Mouse (Mus musculus): Measurements from ENCODE around the gene Pla2g16. TPM values are rescaled to one million over a fixed set of nuclear protein-coding genes. Genes with fewer than 3 reads are reported as not detected.
A peak's percentile ranks its signal among the peaks of the same experiment; 100 is the strongest.

Gene Pla2g16
- polyA plus RNA-seq, 1 experiment from 2014 or later = 19.1 TPM

GRCm38 (mm10) chr19:7551550-7552300 is 5.5 kb upstream of the Pla2g16 start:
- no peak overlapping the region for H3K27ac ChIP-seq (ENCODE audit: low read length)
- H3K9me3 ChIP-seq (ENCODE audit: low read length) = no peaks in the 10 kb centered on the region
- no peaks in the 10 kb centered on the region for H3K27me3 ChIP-seq (replicated peaks; ENCODE audit: insufficient read depth, low read length)
- WGBS = 31% methylated on average over 4 of the region's 4 CpGs
- H3K4me2 ChIP-seq (replicated peaks; ENCODE audit: low read depth, low read length) = no peak overlapping the region
- ATAC-seq (peak; percentile 75), DNase-seq (ENCODE audit: low spot score) (peak; percentile 58)
- no peak for TF ChIP-seq EP300 (IDR thresholded peaks at IDR 0.05)
- H3K36me3 ChIP-seq (ENCODE audit: insufficient read depth, low read length) = no peaks in the 10 kb centered on the region
- no peak overlapping the region for H3K4me3 ChIP-seq (ENCODE audit: low read depth, low read length)
- H3K9ac ChIP-seq (replicated peaks; ENCODE audit: low read depth) = no peak overlapping the region
- peaks cover 4% of the 10 kb centered on the region; the same call in 1 of the 2 replicates for H3K4me1 ChIP-seq (ENCODE audit: insufficient read depth, low read depth, low read length)

GRCm38 (mm10) chr19:7552301-7552673 is 5.0 kb upstream of the Pla2g16 start:
- Histone ChIP-seq H3K4me3 (ENCODE audit: low read depth, low read length) (no peak overlapping the region), H3K4me1 (ENCODE audit: insufficient read depth, low read depth, low read length) (peaks cover 4% of the 10 kb centered on the region; the same call in 1 of the 2 replicates), H3K9me3 (ENCODE audit: low read length) (no peaks in the 10 kb centered on the region), H3K36me3 (ENCODE audit: insufficient read depth, low read length) (no peaks in the 10 kb centered on the region), H3K27ac (ENCODE audit: low read length) (no peak overlapping the region), H3K4me2 (replicated peaks; ENCODE audit: low read depth, low read length) (no peak overlapping the region), H3K9ac (replicated peaks; ENCODE audit: low read depth) (no peak overlapping the region), H3K27me3 (replicated peaks; ENCODE audit: insufficient read depth, low read length) (no peaks in the 10 kb centered on the region)
- peak; percentile 60 for ATAC-seq
- 31% methylated on average over 2 of the region's 2 CpGs for WGBS
- no peak for DNase-seq (ENCODE audit: low spot score)
- TF ChIP-seq CTCF (IDR thresholded peaks at IDR 0.05) (no peak), EP300 (IDR thresholded peaks at IDR 0.05) (no peak)

DNA sequence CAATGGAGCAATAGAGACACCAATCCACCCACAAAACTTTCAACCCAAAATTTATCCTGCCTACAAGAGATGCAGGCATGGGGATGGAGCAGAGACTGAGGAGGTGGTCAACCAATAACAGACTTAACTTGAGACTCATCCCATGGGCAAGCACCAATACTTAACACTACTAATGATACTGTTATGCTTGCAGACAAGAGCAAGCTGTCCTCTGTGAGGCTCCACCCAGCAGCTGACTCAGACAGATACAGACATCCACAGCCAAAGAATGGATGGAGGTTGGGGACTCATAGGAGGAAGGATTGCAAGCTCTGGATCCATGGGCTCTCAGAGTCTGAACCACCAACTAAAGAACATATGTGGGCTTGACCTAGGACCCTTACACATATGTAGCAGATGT is 3.8 kb upstream of the Pla2g16 start:
- Histone ChIP-seq H3K4me2 (replicated peaks; ENCODE audit: low read depth, low read length) (no peak overlapping the region), H3K9me3 (ENCODE audit: low read length) (no peaks in the 10 kb centered on the region), H3K36me3 (ENCODE audit: insufficient read depth, low read length) (no peaks in the 10 kb centered on the region), H3K4me1 (ENCODE audit: insufficient read depth, low read depth, low read length) (peaks cover 4% of the 10 kb centered on the region; the same call in 1 of the 2 replicates), H3K27me3 (replicated peaks; ENCODE audit: insufficient read depth, low read length) (no peaks in the 10 kb centered on the region), H3K27ac (ENCODE audit: low read length) (no peak overlapping the region), H3K4me3 (ENCODE audit: low read depth, low read length) (no peak overlapping the region), H3K9ac (replicated peaks; ENCODE audit: low read depth) (no peak overlapping the region)
- TF ChIP-seq EP300 (IDR thresholded peaks at IDR 0.05) = no peak
- TF ChIP-seq CTCF (IDR thresholded peaks at IDR 0.05) = no peak
- DNase-seq (ENCODE audit: low spot score) (no peak), ATAC-seq (no peak)

DNA sequence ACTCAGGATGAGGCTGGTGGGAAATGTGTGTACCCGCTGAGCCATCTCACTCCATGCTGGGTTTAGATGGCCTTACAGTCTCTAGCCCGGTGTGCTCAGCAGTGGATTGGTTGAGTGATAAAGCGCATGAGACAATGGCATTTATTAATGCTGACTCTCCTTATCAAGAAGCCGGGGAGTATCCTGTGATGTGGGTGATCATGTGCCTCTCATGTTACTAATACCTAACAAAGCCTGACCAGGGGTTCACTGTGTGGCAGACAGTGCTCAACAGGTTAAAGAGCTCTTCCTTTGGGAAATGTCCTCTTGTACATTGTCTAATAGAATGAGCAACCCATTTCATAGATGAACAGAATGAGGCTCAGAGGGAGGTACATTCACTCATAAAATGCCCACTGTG is 2.4 kb upstream of the Pla2g16 start:
- 62% methylated on average over 4 of the region's 4 CpGs for WGBS
- Histone ChIP-seq H3K9ac (replicated peaks; ENCODE audit: low read depth) (no peak overlapping the region), H3K27me3 (replicated peaks; ENCODE audit: insufficient read depth, low read length) (no peaks in the 10 kb centered on the region), H3K4me3 (ENCODE audit: low read depth, low read length) (no peak overlapping the region), H3K4me2 (replicated peaks; ENCODE audit: low read depth, low read length) (no peak overlapping the region), H3K4me1 (ENCODE audit: insufficient read depth, low read depth, low read length) (peaks cover 4% of the 10 kb centered on the region; the same call in 1 of the 2 replicates), H3K9me3 (ENCODE audit: low read length) (no peaks in the 10 kb centered on the region), H3K27ac (ENCODE audit: low read length) (no peak overlapping the region), H3K36me3 (ENCODE audit: insufficient read depth, low read length) (no peaks in the 10 kb centered on the region)
- ATAC-seq (no peak), DNase-seq (ENCODE audit: low spot score) (no peak)
- TF ChIP-seq EP300 (IDR thresholded peaks at IDR 0.05) = no peak
- no peak for TF ChIP-seq CTCF (IDR thresholded peaks at IDR 0.05)

- Histone ChIP-seq H3K36me3 (ENCODE audit: insufficient read depth, low read length) (no peaks in the 10 kb centered on the region), H3K27me3 (replicated peaks; ENCODE audit: insufficient read depth, low read length) (no peaks in the 10 kb centered on the region), H3K9me3 (ENCODE audit: low read length) (no peaks in the 10 kb centered on the region), H3K27ac (ENCODE audit: low read length) (no peak overlapping the region), H3K4me3 (ENCODE audit: low read depth, low read length) (no peak overlapping the region), H3K4me2 (replicated peaks; ENCODE audit: low read depth, low read length) (no peak overlapping the region), H3K4me1 (ENCODE audit: insufficient read depth, low read depth, low read length) (peaks cover 3% of the 10 kb centered on the region; the same call in 1 of the 2 replicates), H3K9ac (replicated peaks; ENCODE audit: low read depth) (no peak overlapping the region)
- TF ChIP-seq CTCF (IDR thresholded peaks at IDR 0.05) (no peak), EP300 (IDR thresholded peaks at IDR 0.05) (no peak)
- DNase-seq (ENCODE audit: low spot score) (no peak), ATAC-seq (no peak)
- 92% methylated on average over 1 of the region's 1 CpGs for WGBS
Measured at GRCm38 (mm10) chr19:7556641-7557040, 618 bp upstream of the Pla2g16 start.

GRCm38 (mm10) chr19:7557844-7558243 is 585 bp downstream of the Pla2g16 start:
- WGBS = 10% methylated on average over 4 of the region's 4 CpGs
- Histone ChIP-seq H3K27me3 (replicated peaks; ENCODE audit: insufficient read depth, low read length) (no peaks in the 10 kb centered on the region), H3K9ac (replicated peaks; ENCODE audit: low read depth) (peak overlapping the region; percentile 54), H3K36me3 (ENCODE audit: insufficient read depth, low read length) (no peaks in the 10 kb centered on the region), H3K4me2 (replicated peaks; ENCODE audit: low read depth, low read length) (peak overlapping the region; percentile 77), H3K4me3 (ENCODE audit: low read depth, low read length) (peak overlapping the region; percentile 51), H3K9me3 (ENCODE audit: low read length) (no peaks in the 10 kb centered on the region), H3K27ac (ENCODE audit: low read length) (no peak overlapping the region), H3K4me1 (ENCODE audit: insufficient read depth, low read depth, low read length) (no peaks in the 10 kb centered on the region; the same call in 1 of the 2 replicates)
- DNase-seq (ENCODE audit: low spot score) (peak; percentile 8), ATAC-seq (0 out of 2 replicates have a peak, but pooled peaks have one; percentile 20)
- TF ChIP-seq EP300 (IDR thresholded peaks at IDR 0.05) (no peak), CTCF (IDR thresholded peaks at IDR 0.05) (no peak)

Measured in lung, postnatal 0 days (tissue).